Comparison of ENCODE assay signal across 8 mouse cellular contexts in genomic region chr6:127324984-127325383, GRCm38 (mm10).
DNase-seq lines count a peak whose midpoint lies in the region; ATAC-seq and TF ChIP-seq lines count a peak whose summit lies in the region.

No protein-coding gene starts in this region.

- no peaks in the 10 kb centered on the region for H3K9me3 ChIP-seq in forebrain, embryonic 16.5 days (ENCODE audit: control insufficient read depth, low read length)
- H3K9me3 ChIP-seq in lung, embryonic 16.5 days (ENCODE audit: control insufficient read depth, low read length), result no peaks in the 10 kb centered on the region

- peaks cover 22% of the 10 kb centered on the region for H3K4me1 ChIP-seq in forebrain, embryonic 16.5 days (replicated peaks; ENCODE audit: control insufficient read depth, insufficient read depth, low read length)
- peaks cover 30% of the 10 kb centered on the region for H3K4me1 ChIP-seq in lung, embryonic 16.5 days (replicated peaks; ENCODE audit: control insufficient read depth, insufficient read depth, low read length)

- WGBS in forebrain, embryonic 16.5 days, result 44% methylated on average over 5 of the region's 5 CpGs
- WGBS in lung, embryonic 16.5 days, result 37% methylated on average over 5 of the region's 5 CpGs

- no peak overlapping the region for H3K27ac ChIP-seq in forebrain, embryonic 16.5 days (ENCODE audit: low read length)
- H3K27ac ChIP-seq in layer of hippocampus, adult 2 months, result no peak overlapping the region
- peak overlapping the region; percentile 36; the same call in 1 of the 2 replicates for H3K27ac ChIP-seq in lung, embryonic 16.5 days (ENCODE audit: low read length)

- H3K9ac ChIP-seq in forebrain, embryonic 16.5 days (replicated peaks; ENCODE audit: low read depth, low read length), result no peak overlapping the region
- H3K9ac ChIP-seq in lung, embryonic 16.5 days (ENCODE audit: low read length), result 0 out of 2 replicates have a peak overlapping the region, but pooled peaks have one; percentile 8

- H3K4me3 ChIP-seq in forebrain, embryonic 16.5 days (replicated peaks; ENCODE audit: low read length), result no peak overlapping the region
- H3K4me3 ChIP-seq in layer of hippocampus, adult 2 months, result no peak overlapping the region
- H3K4me3 ChIP-seq in lung, embryonic 16.5 days (ENCODE audit: low read length), result no peak overlapping the region

- 0 out of 2 replicates have a peak, but pooled peaks have one; percentile 22 for ATAC-seq in forebrain, embryonic 16.5 days
- no peak for ATAC-seq in lung, embryonic 16.5 days (ENCODE audit: low read depth)
- ATAC-seq in megakaryocyte progenitor cell, adult 5-6 weeks (replicated peaks; ENCODE audit: poor library complexity), result no peak

- no peak overlapping the region for H3K4me2 ChIP-seq in forebrain, embryonic 16.5 days (ENCODE audit: low read length)
- H3K4me2 ChIP-seq in lung, embryonic 16.5 days (ENCODE audit: low read depth, low read length), result no peak overlapping the region

- DNase-seq in left cerebral cortex, adult 11 months (ENCODE audit: low spot score), result peak; percentile 58
- no peak for DNase-seq in left cerebral cortex, adult 8-10 months (ENCODE audit: low spot score in 2 of 2)
- peak; percentile 85 for DNase-seq in brain, embryonic 14.5 days (ENCODE audit: low read depth)
- peak; percentile 56 to 74 for DNase-seq in layer of hippocampus, adult 2 months (ENCODE audit: low spot score in 2 of 2)
- no peak for DNase-seq in spleen, postnatal 4 days (ENCODE audit: low spot score in 2 of 2)

- no peak for TF ChIP-seq POLR2A in brain, embryonic 14.5 days (IDR thresholded peaks at IDR 0.05; ENCODE audit: borderline replicate concordance, extremely low read depth, insufficient read depth, insufficient read length, poor library complexity, severe bottlenecking)

- peak; percentile 53; the same call in 1 of the 2 replicates for TF ChIP-seq CTCF in brain, embryonic 14.5 days (IDR thresholded peaks at IDR 0.05; ENCODE audit: borderline replicate concordance, extremely low read depth, insufficient read depth, insufficient read length)
- peak; percentile 90 for TF ChIP-seq CTCF in layer of hippocampus, adult 2 months (conservative IDR thresholded peaks at IDR 0.05)

- H3K36me3 ChIP-seq in forebrain, embryonic 16.5 days (ENCODE audit: control insufficient read depth, insufficient read depth), result no peaks in the 10 kb centered on the region
- no peaks in the 10 kb centered on the region for H3K36me3 ChIP-seq in lung, embryonic 16.5 days (ENCODE audit: control insufficient read depth, insufficient read depth, low read length)

- H3K27me3 ChIP-seq in forebrain, embryonic 16.5 days (replicated peaks; ENCODE audit: control insufficient read depth, insufficient read depth, low read length), result no peaks in the 10 kb centered on the region; the same call in 1 of the 2 replicates
- H3K27me3 ChIP-seq in lung, embryonic 16.5 days (ENCODE audit: control insufficient read depth, insufficient read depth, low read depth, low read length), result no peaks in the 10 kb centered on the region

Comparison
In these comparisons a context has a peak if more than half of its experiments do, and no peak if none do; other contexts are left out.
1. DNase-seq: peak in left cerebral cortex, adult 11 months (single experiment), brain, embryonic 14.5 days (single experiment) and layer of hippocampus, adult 2 months (2 of 2); none in left cerebral cortex, adult 8-10 months (0 of 2) and spleen, postnatal 4 days (0 of 2).